Mouse (Mus musculus) E14TG2a.4 (cell line): ENCODE data around the gene Thsd7b.

Experiments used
- H3K27me3 ChIP-seq: 2 replicates; pipeline ENCODE4 v1.6.1; 2014; ENCODE audit warnings: low read length, control low read depth; ENCODE audit not compliant: insufficient read depth
- H3K36me3 ChIP-seq: 2 replicates; pipeline ENCODE4 v1.6.1; 2014; ENCODE audit warnings: low read length, control low read depth; ENCODE audit not compliant: insufficient read depth
- H3K4me1 ChIP-seq: replicated peaks from 2 replicates; pipeline ENCODE4 v1.6.1; 2014; ENCODE audit warnings: low read depth, low read length, control low read depth
- H3K4me3 ChIP-seq: replicated peaks from 2 replicates; pipeline ENCODE4 v1.5.1; 2014; ENCODE audit warnings: mild to moderate bottlenecking, low read length
- H3K9me3 ChIP-seq: 2 replicates; pipeline ENCODE4 v1.6.1; 2014; ENCODE audit warnings: low read length, control low read depth
- CTCF ChIP-seq: conservative IDR thresholded peaks from 2 replicates; pipeline ENCODE4 v1.5.1; 2014; ENCODE audit warnings: low read length
- NANOG ChIP-seq: IDR thresholded peaks from 2 replicates; pipeline ENCODE4 v1.6.1; 2014; ENCODE audit warnings: borderline replicate concordance, low read length, mixed read lengths
- POU5F1 ChIP-seq: IDR thresholded peaks from 2 replicates; pipeline ENCODE4 v1.6.1; 2014; ENCODE audit warnings: low read length, borderline replicate concordance

Gene Thsd7b

DNA sequence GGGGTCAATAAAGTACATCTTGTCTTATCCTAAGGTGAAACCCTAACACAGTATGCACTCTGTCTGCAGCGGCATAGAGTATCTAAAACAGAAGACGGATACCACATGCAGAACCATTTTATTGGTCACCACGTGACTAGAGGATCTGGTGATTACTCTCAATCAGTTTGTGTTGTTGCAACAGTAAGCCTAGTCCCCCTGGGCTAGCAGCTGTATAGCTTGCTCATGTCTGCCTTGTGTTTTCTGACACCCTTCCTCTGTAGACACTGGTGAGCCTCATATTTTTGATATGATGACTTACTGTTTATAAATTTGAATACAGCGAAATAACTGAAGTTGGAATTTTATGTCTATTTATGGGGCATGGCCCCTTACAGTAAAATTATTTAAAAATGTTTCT is 306.9 kb downstream of the Thsd7b start:
- no peaks in the 10 kb centered on the region for H3K4me1 ChIP-seq
- no peaks in the 10 kb centered on the region for H3K36me3 ChIP-seq
- H3K27me3 ChIP-seq, result no peaks in the 10 kb centered on the region
- H3K9me3 ChIP-seq, result no peaks in the 10 kb centered on the region
- TF ChIP-seq CTCF, result no peak
- TF ChIP-seq NANOG, result no peak
- no peak for TF ChIP-seq POU5F1
- no peak overlapping the region for H3K4me3 ChIP-seq

DNA sequence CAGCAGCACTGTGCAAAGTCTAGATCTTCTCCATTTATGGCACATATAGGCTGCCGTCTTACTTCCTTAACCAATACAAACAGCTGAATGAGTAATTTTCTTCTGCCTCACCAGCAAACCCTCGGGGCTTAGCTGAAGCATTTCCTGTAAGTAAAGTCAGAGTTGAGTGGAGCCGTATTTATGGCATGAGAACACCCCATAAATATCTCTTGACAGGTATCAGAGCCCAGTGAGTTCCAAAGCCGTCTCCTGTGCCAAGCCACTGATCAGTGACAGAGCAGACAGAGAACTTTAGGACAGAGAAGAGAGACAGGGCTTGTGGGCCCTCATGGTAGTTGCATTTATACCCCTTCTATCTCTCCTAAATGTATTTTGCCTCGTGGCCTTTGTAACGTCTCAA is 313.5 kb downstream of the Thsd7b start:
- Histone ChIP-seq H3K36me3 (no peaks in the 10 kb centered on the region), H3K27me3 (no peaks in the 10 kb centered on the region), H3K4me1 (no peaks in the 10 kb centered on the region), H3K9me3 (no peaks in the 10 kb centered on the region), H3K4me3 (no peak overlapping the region)
- TF ChIP-seq POU5F1 (no peak), NANOG (no peak), CTCF (no peak)

DNA sequence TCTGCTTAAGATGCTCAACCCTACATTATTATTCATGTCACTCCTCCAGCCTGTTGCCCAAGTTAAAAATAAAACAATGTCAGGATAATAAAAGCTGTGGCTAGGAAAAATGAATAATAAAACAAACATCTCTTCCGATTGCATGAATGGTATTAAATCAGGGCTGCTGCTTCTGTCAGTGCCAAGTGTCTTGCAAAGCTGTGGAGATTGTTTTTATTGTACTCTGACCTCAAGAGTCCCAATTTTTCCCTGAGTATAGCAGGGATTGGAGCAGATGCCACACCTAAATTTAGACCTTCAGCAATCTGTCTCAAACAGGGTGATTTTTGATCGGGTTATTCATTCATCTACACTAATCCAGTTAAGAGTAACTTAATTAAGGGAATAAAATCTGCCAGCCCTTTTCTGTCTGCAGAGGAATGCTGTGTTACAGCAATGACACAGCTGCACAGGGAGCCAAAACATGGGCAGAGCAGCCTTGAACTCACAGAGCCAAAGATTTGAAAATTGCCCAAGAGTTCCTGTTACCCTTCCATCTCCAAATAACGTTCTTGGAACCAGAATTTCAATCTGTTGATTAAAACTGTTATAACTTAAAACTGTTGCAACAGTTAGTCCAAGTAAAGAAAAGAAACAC is 316.4 kb downstream of the Thsd7b start:
- TF ChIP-seq NANOG, result no peak
- no peak for TF ChIP-seq CTCF
- TF ChIP-seq POU5F1, result no peak
- Histone ChIP-seq H3K36me3 (no peaks in the 10 kb centered on the region), H3K27me3 (no peaks in the 10 kb centered on the region)

DNA sequence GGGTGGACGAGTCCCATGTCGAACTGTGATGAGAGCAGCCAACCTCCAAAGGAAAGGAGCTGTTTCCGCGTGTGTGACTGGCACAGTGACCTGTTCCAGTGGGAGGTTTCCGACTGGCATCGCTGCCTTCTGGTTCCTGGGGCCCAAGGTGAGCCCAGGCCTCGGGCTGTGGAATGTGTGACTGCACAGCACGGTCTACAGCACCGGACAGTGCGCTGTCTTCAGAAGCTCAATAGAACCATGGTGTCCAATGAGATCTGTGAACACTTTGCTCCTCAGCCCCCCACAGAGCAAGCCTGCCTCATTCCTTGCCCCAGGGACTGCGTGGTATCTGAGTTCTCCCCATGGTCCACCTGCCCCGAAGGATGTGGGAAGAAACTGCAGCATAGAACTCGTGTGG is 322.3 kb downstream of the Thsd7b start:
- H3K36me3 ChIP-seq, result no peaks in the 10 kb centered on the region
- no peaks in the 10 kb centered on the region for H3K27me3 ChIP-seq
- TF ChIP-seq NANOG, result no peak
- TF ChIP-seq CTCF, result no peak
- TF ChIP-seq POU5F1, result no peak
- H3K9me3 ChIP-seq, result no peaks in the 10 kb centered on the region
- H3K4me1 ChIP-seq, result no peaks in the 10 kb centered on the region
- no peak overlapping the region for H3K4me3 ChIP-seq

More for the DNA sequence above, 316.4 kb downstream of the Thsd7b start:
- Histone ChIP-seq H3K9me3 (no peaks in the 10 kb centered on the region), H3K4me1 (no peaks in the 10 kb centered on the region), H3K4me3 (no peak overlapping the region)

DNA sequence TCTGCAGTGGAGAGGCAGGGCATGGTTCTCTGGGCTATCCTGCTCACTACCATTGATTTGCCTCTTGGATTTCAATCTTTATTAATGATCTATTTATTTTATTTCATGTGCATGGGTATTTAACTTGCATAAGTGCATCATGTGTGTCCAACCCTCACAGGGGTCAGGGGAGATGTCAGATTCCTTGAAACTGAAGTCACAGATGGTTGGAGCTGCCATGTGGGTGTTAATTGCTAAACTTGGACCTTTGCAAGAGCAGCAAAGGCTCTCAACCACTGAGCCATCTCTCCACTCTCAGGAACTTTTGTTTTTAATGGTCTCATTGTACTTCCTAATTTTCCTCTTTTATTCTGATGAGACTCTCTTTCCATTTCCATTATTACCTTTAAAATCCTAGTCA is 327.8 kb downstream of the Thsd7b start:
- H3K4me1 ChIP-seq, result no peaks in the 10 kb centered on the region
- no peaks in the 10 kb centered on the region for H3K36me3 ChIP-seq
- no peaks in the 10 kb centered on the region for H3K9me3 ChIP-seq
- TF ChIP-seq CTCF (no peak), NANOG (no peak), POU5F1 (no peak)
- H3K27me3 ChIP-seq, result no peaks in the 10 kb centered on the region
- H3K4me3 ChIP-seq, result no peak overlapping the region

DNA sequence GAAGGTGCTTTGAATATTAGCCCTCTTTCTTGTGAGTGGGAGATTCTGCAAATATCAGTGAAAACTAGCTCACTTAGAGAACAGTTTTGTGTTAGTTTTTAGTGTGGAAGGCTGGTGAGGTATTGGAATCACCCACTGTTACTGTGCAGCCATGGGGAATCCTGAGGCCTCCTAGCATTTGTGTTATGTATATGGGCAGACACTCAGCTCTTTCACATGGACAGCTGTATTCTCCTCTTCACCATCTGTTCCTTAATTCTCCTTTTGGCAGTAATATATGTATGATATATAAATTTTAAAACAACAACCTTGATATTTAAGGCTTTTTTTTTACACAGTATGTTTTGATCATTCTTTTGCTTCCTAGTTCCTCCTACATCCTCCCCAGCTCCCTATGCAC is 329.2 kb downstream of the Thsd7b start:
- Histone ChIP-seq H3K36me3 (no peaks in the 10 kb centered on the region), H3K4me1 (no peaks in the 10 kb centered on the region), H3K27me3 (no peaks in the 10 kb centered on the region), H3K4me3 (no peak overlapping the region), H3K9me3 (no peaks in the 10 kb centered on the region)
- no peak for TF ChIP-seq NANOG
- TF ChIP-seq CTCF, result no peak
- no peak for TF ChIP-seq POU5F1

DNA sequence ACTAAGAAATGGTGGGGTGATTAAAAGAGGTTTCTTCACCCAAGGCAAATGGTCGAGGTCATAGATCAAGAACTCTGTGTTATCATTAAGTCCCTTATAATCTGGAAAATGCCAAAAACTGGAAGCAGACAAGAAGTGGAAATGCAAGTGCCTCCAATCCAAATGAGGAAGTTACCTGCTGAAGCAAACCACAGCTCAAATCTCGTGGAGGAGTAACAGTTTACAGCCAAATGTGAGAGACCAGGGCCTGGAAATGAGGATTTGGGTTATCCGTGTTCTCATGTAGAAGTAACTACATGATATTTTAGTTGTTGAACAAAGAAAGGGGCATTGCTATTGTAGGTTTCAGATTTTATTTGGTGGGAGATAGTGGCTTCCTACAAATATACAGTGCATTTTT is 335.3 kb downstream of the Thsd7b start:
- H3K9me3 ChIP-seq, result no peaks in the 10 kb centered on the region
- H3K4me1 ChIP-seq, result no peaks in the 10 kb centered on the region
- no peak for TF ChIP-seq POU5F1
- no peak for TF ChIP-seq CTCF
- no peak for TF ChIP-seq NANOG
- no peaks in the 10 kb centered on the region for H3K36me3 ChIP-seq
- H3K4me3 ChIP-seq, result no peak overlapping the region
- H3K27me3 ChIP-seq, result no peaks in the 10 kb centered on the region

DNA sequence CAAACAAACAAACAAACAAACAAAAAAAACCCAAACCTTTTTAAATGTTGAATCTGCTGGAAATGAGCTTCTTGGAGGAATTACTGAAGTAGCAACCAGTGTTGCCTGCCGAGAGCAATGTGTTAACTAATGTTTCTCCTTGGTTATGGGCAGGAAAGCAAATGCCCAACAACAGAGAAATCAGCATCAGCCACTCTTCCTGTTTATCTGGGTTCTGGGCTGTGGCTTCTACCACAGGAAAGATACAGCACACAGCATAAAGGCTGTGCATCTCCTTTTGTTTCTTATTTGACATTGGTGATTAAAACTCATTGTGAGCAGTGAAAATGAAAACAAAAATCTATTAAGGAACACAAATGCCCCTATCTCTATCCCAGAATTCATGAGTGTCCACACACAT is 343.0 kb downstream of the Thsd7b start:
- Histone ChIP-seq H3K9me3 (no peaks in the 10 kb centered on the region), H3K36me3 (no peaks in the 10 kb centered on the region), H3K27me3 (no peaks in the 10 kb centered on the region), H3K4me3 (no peak overlapping the region), H3K4me1 (no peaks in the 10 kb centered on the region)
- no peak for TF ChIP-seq POU5F1
- no peak for TF ChIP-seq CTCF
- no peak for TF ChIP-seq NANOG
